Mouse (Mus musculus) forebrain, embryonic 16.5 days (tissue): ENCODE data around the gene Olr1. TPM values are rescaled to one million over a fixed set of nuclear protein-coding genes. Genes with fewer than 3 reads are reported as not detected.

Source experiments
- ATAC-seq: fragments of 200-750 bp; cut with Nextera tagmentation; 2 replicates; pipeline ENCODE4 v1.8.0; 2017; ENCODE audit warnings: mild to moderate bottlenecking, moderate library complexity
- H3K27ac ChIP-seq: fragments of 300-500 bp; sonication (generic); 2 replicates; pipeline ENCODE4 v1.5.1; 2014; ENCODE audit warnings: low read length, control low read depth
- H3K27me3 ChIP-seq: fragments of 300-500 bp; sonication (generic); replicated peaks from 2 replicates; pipeline ENCODE4 v1.6.1; 2014; ENCODE audit warnings: low read length; ENCODE audit not compliant: control insufficient read depth, insufficient read depth
- H3K36me3 ChIP-seq: fragments of 300-500 bp; sonication (generic); 2 replicates; pipeline ENCODE4 v1.6.1; 2014; ENCODE audit not compliant: control insufficient read depth, insufficient read depth
- H3K4me1 ChIP-seq: fragments of 300-500 bp; sonication (generic); replicated peaks from 2 replicates; pipeline ENCODE4 v1.6.1; 2014; ENCODE audit warnings: low read length; ENCODE audit not compliant: control insufficient read depth, insufficient read depth
- H3K4me2 ChIP-seq: fragments of 300-500 bp; sonication (generic); 2 replicates; pipeline ENCODE4 v1.6.1; 2014; ENCODE audit warnings: mild to moderate bottlenecking, low read length, control low read depth
- H3K4me3 ChIP-seq: fragments of 300-500 bp; sonication (generic); replicated peaks from 2 replicates; pipeline ENCODE4 v1.5.1; 2014; ENCODE audit warnings: mild to moderate bottlenecking, low read length, control low read depth
- H3K9ac ChIP-seq: fragments of 300-500 bp; sonication (generic); replicated peaks from 2 replicates; pipeline ENCODE4 v1.6.1; 2014; ENCODE audit warnings: low read depth, low read length, control low read depth
- H3K9me3 ChIP-seq: fragments of 300-500 bp; sonication (generic); 2 replicates; pipeline ENCODE4 v1.6.1; 2016; ENCODE audit warnings: low read length; ENCODE audit not compliant: control insufficient read depth
- WGBS: fragments of 180-500 bp; shearing (Covaris S2); extraction: QIAGEN DNeasy Blood & Tissue Kit; methylation state at CpG from one replicate; pipeline ENCODE4 v1.1.7; 2014; 5-methylcytosine and 5-hydroxymethylcytosine counted together
- polyA plus RNA-seq: library from polyadenylated mRNA; unstranded; fragments of >200 nt; fragmentation: Nextera tagmentation; extraction: Ambion mirVana; gene quantifications from 2 replicates; pipeline ENCODE4 v1.2.1, GENCODE M21; 2015

Gene Olr1
- polyA plus RNA-seq, 1 experiment from 2014 or later = not detected

DNA sequence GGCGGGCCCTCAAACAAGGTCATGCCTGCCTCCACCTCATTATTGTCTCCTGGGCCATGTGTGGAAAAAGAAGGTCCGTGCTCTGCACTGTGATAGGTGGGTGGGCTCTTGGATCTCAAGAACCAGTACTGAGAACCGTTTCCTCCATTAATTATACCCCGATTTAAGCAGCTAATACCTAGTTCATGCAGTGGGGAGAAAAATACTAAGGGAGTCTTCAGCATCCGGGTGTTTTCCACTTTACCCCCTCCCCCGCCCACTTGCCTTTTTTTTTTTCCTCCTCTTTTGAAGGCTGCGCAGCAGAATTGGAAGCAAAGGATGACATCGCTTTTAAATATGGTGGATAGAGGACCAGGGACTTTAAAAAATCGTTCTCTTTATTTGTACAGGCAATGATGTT lies 27.1 kb upstream of the Olr1 start:
- peak overlapping the region; percentile 57 for H3K4me2 ChIP-seq
- WGBS = 4% methylated on average over 9 of the region's 9 CpGs

DNA sequence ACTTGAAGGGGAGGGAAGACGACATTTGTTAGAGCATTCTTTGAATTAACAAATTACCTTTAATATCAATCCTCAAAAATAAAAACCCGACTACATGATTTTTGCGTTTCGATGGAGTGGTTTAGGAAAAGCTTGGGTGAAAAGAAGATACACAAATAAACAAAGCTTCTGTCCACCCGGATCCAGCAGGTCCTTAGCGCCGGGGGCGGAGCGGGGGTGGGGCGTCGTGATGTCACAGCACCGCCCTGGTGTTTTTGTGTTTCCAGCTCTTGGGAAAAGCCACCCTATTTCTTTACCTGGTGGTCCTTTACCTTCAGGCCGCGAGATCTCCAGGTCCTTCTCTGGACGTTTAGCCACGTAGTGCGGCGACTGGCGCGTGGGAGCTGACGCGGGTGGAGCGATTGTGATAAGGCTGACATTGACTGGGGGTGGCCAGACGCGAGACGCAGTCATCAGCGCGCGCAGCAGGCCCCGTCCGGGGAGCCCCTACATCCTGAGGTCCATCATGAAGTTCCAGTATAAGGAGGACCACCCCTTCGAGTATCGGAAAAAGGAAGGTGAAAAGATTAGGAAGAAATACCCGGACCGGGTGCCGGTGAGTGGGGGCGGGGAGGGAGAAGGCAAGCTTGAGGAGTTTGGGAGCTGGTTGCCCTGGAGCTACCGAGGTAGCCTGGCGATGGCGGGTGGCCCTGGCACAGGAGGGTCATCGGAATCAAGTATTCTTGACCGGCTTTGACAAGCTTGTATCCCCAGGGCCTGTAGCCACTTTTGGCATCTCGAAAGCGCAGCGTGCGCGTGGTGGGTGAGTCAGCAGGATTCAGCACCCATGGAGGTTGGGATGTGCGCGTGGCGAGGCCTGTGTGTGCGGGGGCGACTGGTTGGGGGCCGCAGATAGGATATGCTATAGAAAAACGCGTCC lies 26.2 kb upstream of the Olr1 start, which contains the start of gene Gabarapl1:
Gene Gabarapl1, plus strand, starts transcription at position 219 of the 919 bp plus-strand sequence.
- no peaks in the 10 kb centered on the region for H3K9me3 ChIP-seq
- peaks cover under 1% of the 10 kb centered on the region; the same call in 1 of the 2 replicates for H3K36me3 ChIP-seq
- peak within 1 kb of the TSS; percentile 82 for H3K9ac ChIP-seq
- under 1% methylated on average over 55 of the region's 55 CpGs for WGBS
- peaks cover 25% of the 10 kb centered on the region for H3K4me1 ChIP-seq
- peak within 1 kb of the TSS; percentile 72 for H3K4me3 ChIP-seq
- H3K4me2 ChIP-seq = peak within 1 kb of the TSS; percentile 57
- ATAC-seq = peak; percentile 85
- no peaks in the 10 kb centered on the region for H3K27me3 ChIP-seq
- H3K27ac ChIP-seq = peak within 1 kb of the TSS; percentile 76

More for the DNA sequence above, 27.1 kb upstream of the Olr1 start:
- Histone ChIP-seq H3K4me1 (peaks cover 25% of the 10 kb centered on the region), H3K9ac (peak overlapping the region; percentile 82), H3K27ac (peak overlapping the region; percentile 76), H3K27me3 (no peaks in the 10 kb centered on the region), H3K4me3 (peak overlapping the region; percentile 72), H3K36me3 (peaks cover 9% of the 10 kb centered on the region), H3K9me3 (no peaks in the 10 kb centered on the region)
- ATAC-seq = peak; percentile 57

DNA sequence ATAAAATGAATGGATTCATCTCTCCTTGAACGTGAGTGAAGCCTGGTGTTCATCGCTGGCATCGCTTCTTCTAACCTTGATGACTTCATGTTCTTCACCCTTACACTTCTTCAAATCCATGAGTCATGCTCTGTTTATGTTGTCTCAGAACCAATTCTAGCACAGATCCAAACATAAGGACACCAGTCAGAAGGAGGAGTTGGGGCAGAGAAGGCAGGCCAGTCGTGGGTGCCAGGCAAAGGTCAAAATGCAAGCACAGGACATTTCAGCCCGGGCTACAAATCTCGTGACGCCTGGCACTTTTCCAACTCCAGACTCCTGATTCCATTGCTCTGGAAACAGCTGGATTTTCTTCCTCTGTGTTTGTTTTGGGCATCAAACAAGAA lies 25.6 kb upstream of the Olr1 start:
- peak; percentile 29 for ATAC-seq

DNA sequence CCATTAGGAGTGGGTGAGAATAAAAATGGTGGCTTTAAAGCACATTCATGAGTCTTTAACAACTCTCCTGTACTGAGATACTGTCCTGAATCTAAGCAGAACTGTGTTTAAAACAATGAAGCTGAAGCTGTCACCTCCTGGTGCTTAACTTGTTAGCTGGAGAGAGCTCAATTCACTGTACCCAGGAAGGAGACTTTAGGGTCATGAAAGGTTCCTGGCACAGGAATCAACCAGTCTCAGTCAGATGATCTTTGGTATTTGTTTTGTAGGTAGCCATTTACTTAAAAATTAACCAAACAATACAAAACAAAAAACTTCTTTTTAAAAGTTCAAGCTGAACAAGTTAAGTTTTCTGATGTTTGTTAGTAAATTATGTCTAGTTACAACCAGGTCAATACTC lies 23.3 kb upstream of the Olr1 start:
- Histone ChIP-seq H3K4me1 (peaks cover 14% of the 10 kb centered on the region), H3K36me3 (no peaks in the 10 kb centered on the region), H3K9me3 (no peaks in the 10 kb centered on the region), H3K9ac (no peak overlapping the region), H3K4me3 (no peak overlapping the region), H3K27ac (no peak overlapping the region), H3K27me3 (no peaks in the 10 kb centered on the region), H3K4me2 (no peak overlapping the region)
- no peak for ATAC-seq

More for the DNA sequence above, 25.6 kb upstream of the Olr1 start:
- Histone ChIP-seq H3K27me3 (no peaks in the 10 kb centered on the region), H3K27ac (peak overlapping the region; percentile 67), H3K36me3 (no peaks in the 10 kb centered on the region), H3K4me1 (peaks cover 25% of the 10 kb centered on the region), H3K9me3 (no peaks in the 10 kb centered on the region), H3K4me2 (peak overlapping the region; percentile 57), H3K4me3 (peak overlapping the region; percentile 72), H3K9ac (peak overlapping the region; percentile 82)
- 32% methylated on average over 7 of the region's 7 CpGs for WGBS

DNA sequence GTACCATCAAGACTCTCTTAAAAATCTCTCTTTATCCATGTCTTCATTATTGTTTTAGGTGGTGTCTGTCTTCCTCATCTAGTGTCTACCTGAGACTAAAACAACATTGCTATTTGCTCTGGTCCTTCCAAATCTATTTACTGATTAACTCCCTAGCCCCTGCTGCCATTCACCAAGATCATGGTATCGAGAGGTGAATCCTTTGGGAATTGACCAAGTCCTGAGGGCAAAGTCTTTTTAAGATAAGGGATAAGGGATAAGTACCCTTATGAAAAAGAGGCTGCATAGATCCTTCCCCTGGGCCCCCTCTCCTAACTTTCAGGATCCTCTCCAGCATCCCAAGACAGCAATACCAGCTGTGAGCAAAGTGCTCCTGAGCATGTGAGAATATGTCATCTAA lies 22.6 kb upstream of the Olr1 start:
- Histone ChIP-seq H3K4me3 (no peak overlapping the region), H3K9me3 (no peaks in the 10 kb centered on the region), H3K36me3 (no peaks in the 10 kb centered on the region), H3K27me3 (no peaks in the 10 kb centered on the region), H3K4me1 (peaks cover 7% of the 10 kb centered on the region), H3K9ac (no peak overlapping the region), H3K4me2 (no peak overlapping the region), H3K27ac (no peak overlapping the region)
- ATAC-seq = no peak
- 90% methylated on average over 1 of the region's 1 CpGs for WGBS

DNA sequence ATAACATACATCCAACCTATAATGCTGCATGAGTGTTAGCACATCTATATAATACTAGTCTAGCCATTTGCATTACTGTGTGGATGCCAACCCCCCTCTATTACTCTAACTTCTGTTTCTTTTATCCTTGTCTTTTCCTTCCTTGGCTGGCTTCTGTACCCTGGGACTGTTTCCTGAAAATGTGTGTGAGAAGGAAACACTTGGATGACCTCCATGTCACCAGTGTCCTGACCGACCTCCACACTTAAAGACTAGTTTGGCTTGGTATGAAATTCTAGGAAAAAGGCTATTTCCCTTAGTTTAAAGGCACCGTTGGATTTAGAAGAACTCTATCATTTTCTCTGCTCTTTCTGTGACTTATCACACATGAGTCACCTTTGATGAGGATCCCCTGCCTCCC lies 20.5 kb upstream of the Olr1 start:
- WGBS = 90% methylated on average over 2 of the region's 2 CpGs
- Histone ChIP-seq H3K27ac (no peak overlapping the region), H3K9me3 (no peaks in the 10 kb centered on the region), H3K4me1 (peaks cover 2% of the 10 kb centered on the region), H3K4me2 (no peak overlapping the region), H3K27me3 (no peaks in the 10 kb centered on the region), H3K36me3 (no peaks in the 10 kb centered on the region), H3K4me3 (no peak overlapping the region), H3K9ac (no peak overlapping the region)
- ATAC-seq = no peak

DNA sequence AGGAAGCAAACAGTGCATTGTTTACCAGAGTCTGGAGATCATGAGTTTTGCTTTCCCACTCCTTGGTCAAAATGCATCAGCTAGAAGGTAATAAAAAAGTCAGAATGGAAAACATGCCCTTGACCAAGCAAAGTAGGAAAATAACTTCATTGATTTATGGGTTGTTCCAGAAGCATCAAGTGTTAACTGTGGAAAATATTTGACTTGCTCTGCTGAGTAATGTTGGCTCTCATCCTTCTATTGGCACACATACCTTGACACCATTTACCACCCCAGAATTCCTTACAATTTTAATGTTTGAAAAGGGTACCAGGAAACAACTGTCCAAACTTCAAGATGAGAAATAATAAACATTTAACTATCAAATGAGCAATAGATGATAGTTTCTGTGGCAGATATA lies 19.1 kb upstream of the Olr1 start:
- no peak for ATAC-seq
- Histone ChIP-seq H3K27ac (no peak overlapping the region), H3K4me2 (no peak overlapping the region)

DNA sequence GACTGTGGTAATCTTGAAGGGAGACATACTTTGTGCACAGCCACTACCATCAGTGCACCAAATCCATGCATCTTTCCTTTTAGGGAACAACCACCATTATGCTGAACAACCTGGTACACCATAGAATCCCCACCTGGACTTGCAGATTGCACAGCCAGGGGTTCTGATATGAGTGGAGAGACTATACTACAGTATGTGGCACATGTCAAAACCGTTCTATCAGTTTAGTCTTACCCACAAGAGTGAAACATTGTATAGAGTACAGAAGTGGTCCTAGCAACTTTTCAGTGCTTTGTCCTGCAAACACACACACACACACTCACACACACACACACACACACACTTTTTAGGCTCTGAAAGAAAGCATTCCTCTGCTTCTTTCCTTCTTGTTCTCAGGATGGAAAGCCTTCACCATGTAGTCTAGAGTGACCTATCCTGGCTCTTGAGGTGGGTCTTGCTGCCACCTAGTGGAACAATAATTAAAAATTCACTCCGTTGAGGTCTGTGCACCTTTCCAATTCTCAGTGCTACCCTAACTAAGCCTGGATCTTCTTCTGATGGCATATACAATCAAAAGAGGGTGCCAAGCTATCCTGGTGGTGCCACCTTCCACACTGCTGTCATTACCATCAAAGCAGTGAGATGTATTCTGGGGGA lies 10.9 kb upstream of the Olr1 start:
- WGBS = 48% methylated on average over 2 of the region's 2 CpGs
- H3K9ac ChIP-seq = no peak overlapping the region

More for the DNA sequence above, 19.1 kb upstream of the Olr1 start:
- no peaks in the 10 kb centered on the region for H3K4me1 ChIP-seq
- H3K4me3 ChIP-seq = no peak overlapping the region
- no peak overlapping the region for H3K9ac ChIP-seq
- no peaks in the 10 kb centered on the region for H3K9me3 ChIP-seq
- H3K27me3 ChIP-seq = no peaks in the 10 kb centered on the region
- no peaks in the 10 kb centered on the region for H3K36me3 ChIP-seq

DNA sequence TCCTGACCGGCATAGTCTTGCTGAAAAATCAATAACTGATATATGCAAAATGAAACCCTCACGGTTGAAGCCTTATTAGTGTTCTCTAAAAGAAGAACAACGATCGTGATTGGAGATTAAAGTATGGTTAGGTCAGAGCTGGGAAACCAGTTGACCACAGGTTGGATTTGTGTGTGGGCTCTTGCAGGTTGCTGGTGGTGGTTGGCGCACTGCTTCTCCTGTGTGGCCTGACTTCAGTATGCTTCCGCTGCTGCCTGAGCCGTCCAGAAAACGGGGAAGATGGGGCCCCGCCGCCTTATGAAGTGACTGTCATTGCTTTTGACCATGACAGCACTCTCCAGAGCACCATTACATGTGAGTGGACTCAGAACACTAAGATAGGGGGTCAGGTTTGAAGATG lies 9.4 kb upstream of the Olr1 start:
- Histone ChIP-seq H3K9ac (no peak overlapping the region), H3K27ac (no peak overlapping the region), H3K9me3 (no peaks in the 10 kb centered on the region), H3K4me1 (no peaks in the 10 kb centered on the region), H3K4me2 (no peak overlapping the region), H3K4me3 (no peak overlapping the region), H3K27me3 (no peaks in the 10 kb centered on the region), H3K36me3 (no peaks in the 10 kb centered on the region)
- WGBS = 90% methylated on average over 10 of the region's 10 CpGs
- ATAC-seq = no peak

More for the DNA sequence above, 10.9 kb upstream of the Olr1 start:
- Histone ChIP-seq H3K36me3 (no peaks in the 10 kb centered on the region), H3K9me3 (no peaks in the 10 kb centered on the region), H3K4me1 (no peaks in the 10 kb centered on the region), H3K4me3 (no peak overlapping the region), H3K27ac (no peak overlapping the region), H3K4me2 (no peak overlapping the region), H3K27me3 (no peaks in the 10 kb centered on the region)
- peak; percentile 86 for ATAC-seq
